Mouse (Mus musculus) yolk sac, embryonic 10.5 days (tissue): ENCODE results near the gene Dlx6.

ENCODE experiments used
- DNase-seq: peaks from one replicate; pipeline ENCODE4 v3.0.0-alpha.2; 2017; ENCODE audit warnings: low spot score

Dlx6 gene

DNA sequence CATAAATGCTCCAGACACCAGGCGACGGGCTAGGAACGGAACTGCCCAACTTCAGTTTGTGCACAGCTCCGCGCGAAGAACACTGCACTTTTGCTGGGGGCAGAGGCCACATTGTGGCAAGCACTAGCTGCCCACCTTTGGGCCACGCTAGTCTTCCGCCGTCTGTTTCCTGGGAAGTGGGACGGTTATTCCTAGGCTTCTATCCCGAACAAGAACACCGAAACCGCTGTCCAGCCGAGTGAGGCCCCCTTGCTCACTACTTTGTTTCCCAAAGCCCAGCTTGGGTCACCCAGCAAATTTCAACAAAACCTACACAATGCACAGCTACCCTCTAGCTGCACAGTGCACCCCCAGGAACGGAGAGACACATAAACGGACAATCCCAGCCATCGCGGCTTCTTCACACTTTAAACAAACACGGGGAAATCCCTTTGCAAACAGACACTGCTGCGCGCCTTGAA lies 3.2 kb upstream of the Dlx6 start:
- DNase-seq = no peak

DNA sequence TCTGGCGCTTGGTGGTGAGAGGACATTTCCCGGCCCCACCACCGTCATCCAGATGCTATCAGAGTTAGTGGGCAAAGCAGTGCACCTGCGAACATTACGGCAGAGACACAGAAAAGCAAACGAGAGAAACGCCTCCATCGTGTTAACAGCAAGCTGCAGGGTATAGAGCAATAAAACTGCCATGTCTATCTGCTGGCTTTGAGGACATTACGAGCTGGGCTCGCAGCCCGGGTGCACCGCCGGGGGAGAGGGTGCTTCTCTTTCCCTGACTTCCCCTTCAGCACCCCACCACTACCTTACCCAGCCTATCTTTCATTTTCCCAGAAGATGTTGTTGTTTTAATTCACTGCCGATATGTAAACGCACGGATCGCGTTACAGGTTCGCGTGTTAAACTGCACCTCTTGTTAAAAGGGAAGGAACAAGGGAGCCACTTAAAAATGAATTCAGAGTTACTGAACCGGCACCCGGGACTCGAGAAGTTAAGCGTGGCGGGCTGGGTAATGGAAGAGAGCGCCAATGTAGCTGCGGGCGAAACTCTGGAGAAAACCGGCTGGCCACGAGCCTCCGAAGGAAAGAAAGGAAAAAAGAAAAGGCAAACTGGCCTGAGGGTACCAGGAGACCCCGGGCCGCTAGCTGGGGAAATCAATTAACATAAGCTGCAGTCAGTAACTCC lies 2.6 kb upstream of the Dlx6 start:
- no peak for DNase-seq

DNA sequence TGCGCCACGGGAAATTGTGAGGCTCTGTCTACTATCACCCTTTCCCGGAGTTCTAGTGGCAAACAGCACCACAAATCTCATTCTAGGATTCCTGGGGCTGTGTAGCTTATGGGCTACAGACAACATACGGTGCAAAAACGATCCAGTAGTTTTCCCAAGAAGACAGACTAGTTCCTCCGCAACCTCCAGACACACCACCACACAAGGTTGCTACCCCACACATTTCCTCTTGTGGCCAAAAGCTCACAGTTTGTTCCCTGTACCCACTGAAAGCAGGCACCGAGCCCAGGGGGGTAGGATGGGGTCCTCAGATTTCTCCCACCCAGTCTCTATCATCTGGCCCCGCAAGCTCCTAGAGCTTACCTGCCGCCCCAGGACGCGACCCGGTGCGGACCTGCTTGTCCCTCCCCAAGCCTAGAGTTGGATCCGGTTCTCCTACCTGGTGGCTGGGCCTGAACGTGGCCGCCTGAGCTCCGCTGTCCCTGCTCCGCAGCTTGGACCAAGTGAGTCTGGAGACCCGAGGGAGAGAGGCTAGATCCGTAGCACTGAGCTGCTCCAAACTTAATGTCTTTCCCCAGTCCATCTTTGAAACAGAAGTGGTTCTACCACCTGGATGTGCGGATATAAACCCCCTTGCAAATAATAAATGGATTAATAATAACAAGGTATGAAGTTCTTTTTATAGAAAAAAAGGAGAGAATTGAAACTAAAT lies 1.9 kb upstream of the Dlx6 start:
- DNase-seq = no peak

DNA sequence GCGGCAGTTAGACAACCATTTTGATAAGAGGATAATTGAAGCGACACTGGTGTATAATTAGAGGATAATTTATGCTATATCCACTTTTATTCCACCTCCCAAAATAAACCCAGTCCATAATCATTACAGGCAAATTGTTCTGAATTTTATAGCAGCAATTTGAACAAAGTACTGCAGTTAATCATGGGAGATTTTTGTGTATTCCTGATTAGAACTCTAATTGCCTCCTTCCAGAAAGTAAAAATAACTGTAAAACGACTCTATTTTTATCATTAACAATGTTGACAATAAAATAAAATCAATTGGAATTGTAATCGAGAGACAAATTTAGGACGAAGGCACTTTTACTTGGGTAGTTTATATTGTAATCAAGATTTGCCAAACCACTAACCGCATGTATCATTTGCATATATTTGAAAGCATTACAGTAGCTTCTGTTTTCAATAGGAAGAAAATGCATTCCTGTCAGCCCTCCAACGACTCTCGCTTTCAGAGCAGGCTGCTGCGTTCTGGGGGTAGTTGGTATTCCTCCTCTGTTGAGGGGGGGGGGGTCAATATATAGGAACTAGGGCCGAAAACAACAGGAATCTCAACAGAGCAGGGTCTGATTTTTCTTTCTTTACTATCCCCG lies 1.2 kb upstream of the Dlx6 start:
- DNase-seq = no peak

DNA sequence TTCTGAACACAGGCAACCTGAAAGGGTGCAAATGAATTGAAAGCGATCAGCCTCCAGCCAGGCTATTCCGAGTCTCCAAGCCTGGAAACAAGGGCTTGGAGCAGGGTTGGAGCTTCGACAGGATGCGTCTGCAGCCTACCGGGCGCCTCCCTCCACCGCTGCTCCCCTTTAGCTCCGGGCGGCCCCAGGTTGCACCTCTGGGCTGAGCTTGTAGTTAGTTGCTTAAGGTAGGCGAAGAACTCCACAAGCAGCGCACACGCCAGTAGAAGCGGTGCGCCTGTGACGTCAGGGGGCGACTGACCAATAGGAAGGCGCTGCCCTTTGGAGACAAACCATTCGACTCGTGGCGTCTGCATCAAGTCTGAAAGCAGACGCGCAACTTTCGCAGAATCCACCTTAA lies 523 bp upstream of the Dlx6 start:
- DNase-seq = peak; percentile 67

DNA sequence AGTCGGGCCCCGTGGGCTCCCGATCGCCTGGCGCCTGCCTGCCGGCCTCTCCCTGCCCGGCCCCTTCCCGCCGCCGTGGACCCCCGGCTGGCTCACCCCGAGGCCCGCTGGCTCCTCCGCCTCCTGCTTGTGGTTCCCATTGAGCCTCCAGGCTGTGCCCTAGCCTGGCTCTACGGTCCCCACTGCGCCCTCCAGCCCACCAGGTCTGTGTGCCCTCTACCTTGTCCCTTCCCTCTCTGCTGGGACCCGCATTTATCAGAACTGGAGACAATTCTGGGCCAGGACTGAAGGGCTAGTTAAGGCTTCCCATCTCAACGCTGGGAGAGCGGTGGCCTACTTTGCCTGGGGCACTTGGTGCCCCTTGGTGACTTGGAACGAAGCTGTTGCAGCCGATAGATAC lies 821 bp downstream of the Dlx6 start:
- DNase-seq = no peak

DNA sequence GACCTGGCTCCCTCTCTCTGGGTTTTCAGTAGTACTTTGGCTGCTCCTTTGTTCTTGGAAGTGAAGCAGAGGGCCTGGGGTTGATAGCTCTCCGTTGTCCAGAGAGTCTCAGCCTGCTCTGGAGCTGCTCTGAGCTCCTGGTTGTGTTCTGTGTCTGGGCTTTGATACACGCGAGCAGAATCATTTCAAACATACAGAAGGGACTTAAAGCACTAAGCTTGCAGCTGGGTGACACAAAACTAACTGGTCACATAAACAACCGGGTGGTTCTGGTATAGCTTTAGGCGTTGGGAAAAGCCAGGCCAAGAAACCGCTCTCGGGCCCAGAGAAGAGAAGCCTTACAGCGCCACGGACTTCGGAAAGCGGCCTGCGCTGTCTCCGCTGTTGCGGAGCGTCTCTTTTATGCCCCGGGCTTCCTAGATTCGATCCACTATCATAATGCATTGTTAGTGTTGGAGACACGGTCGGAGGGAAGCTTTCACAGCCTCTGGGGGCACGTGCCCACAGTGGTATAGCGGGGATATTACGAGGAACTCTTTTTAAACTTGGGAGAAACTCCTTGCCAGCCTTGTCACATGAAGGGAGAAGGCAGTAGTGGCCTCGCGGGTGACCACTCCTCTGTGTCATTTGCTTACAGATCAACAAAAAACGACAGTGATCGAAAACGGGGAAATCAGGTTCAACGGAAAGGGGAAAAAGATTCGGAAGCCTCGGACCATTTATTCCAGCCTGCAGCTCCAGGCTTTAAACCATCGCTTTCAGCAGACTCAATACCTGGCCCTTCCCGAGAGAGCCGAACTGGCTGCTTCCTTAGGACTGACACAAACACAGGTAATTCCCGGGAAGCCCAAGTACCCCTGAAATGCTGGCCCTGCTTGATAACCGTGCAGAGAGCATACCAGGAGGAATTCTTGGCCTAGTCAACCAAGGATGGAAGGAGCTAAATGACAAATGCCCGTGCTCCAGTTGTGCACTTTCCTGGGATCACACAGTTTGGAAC lies 1.6 kb downstream of the Dlx6 start:
- DNase-seq = no peak

DNA sequence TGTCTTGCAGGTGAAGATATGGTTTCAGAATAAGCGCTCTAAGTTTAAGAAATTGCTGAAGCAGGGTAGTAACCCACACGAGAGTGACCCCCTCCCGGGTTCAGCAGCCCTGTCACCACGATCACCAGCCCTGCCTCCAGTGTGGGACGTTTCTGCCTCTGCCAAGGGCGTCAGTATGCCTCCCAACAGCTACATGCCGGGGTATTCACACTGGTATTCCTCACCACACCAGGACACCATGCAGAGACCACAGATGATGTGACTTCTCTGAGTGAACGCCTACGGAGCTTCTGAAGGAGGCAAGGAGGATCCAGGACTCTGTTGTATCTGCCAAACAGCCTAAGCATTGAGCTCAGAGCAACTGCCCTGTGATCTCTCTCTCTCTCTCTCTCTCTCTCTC lies 3.9 kb downstream of the Dlx6 start:
- DNase-seq = no peak

DNA sequence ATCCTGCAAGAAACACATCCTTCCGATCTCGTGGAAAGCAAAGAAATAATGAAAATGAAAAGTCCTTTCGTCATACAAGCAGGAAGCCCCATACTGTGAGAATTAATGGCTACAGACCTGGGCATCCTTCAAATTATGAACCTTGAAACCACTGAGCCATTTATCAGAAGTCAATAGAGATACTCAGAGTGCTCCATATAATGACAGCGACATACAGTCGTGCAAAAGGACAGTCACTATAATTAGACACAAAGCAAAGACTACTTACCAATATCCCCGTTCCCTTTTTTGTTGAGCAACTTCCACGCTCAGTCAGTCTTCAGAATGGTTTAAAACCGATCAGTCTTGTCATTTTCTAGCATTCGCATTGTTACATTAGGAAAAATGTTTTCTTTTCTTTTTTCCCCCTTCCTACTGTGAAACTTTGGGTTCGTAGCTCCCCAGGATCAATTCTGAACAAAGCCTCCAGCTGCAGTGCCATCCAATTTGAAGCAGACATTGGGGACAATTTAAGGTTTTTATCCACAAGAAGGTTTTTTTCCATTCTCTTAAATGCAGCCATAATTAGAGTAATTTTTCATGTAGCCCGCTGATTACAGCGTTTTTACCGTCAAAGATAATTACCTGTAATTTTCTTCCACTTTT lies 6.0 kb downstream of the Dlx6 start:
- DNase-seq = no peak

DNA sequence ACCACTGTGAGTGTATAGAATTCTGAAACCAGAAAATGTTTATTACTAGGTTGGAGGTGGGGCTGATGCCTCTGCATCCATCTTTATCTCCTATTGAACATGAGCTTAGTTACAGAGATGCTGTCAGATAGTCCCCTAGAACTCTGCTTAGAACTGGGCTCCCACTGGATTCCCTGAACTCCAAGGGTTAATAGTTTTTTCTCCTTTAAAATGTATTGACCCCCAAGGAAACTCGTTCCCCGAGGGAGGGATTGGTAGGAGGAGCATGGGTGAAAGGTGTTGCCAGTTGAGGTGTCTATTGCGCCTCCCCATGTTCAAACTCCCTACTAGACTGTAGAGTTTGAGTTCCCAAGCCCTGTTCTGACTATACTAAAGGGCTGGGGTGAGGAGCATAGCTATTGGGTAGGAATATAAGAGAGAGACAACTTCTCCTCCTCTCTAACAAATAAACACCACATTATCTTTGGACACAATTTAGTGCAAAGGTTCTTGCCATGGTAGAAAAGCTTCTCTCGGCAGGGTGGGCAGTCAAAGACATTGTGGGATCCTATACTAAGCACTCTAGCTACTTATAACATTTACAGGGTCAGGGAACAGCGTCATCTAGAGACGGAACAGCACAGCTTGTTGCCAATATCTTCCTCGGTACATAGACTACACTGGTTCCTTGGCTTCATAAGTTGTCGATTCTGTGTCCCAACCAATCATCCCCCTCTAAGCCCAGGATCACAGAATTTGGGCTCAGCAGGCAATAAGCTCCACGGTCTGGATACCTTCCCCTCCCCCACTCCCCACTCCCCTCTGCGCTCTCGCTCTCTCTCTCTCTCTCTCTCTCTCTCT lies 7.0 kb downstream of the Dlx6 start:
- DNase-seq = no peak

DNA sequence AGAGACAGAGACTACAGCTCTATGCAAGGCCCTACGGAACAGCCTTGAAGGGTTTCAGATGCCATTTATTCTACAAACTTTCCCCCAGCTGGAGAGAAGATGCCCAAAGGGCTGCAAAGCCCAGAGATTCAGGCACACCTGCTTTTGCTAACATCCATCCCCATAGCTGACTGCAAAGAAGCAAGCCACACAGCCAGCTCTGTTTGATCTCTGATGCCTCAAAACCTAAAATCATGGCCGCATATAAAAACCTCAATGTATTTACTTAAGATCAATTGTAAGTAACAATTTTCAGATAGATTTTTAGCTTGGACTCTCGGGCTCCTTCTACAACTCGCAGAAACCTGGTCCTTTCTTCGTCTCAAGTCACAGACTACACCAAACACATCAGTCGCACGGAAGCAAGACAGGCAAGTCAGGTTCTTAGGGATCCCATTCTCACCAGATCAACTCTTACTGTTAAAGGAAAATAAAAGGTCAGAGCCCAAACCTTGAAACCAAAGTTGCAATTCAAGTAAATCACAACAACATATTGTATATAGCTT lies 7.8 kb downstream of the Dlx6 start:
- DNase-seq = no peak

DNA sequence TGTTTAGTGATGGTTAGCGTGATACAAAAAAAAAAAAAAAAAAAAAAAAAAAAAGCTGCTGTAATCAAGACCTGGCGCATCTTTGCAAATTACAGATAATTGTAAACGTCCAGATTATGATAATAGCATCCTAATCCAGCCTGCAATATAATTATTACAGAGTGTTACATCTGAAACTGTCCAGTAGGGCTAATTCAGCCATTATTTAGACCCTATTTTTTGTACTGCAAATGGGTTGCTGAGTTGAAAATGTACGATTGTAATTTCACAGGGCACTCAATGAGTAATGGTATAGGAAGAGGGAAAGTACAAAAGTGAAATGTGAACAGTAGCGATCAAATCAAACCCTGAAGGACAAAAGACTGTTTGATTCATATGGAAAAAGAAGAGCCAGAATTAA lies 8.6 kb downstream of the Dlx6 start:
- DNase-seq = no peak

DNA sequence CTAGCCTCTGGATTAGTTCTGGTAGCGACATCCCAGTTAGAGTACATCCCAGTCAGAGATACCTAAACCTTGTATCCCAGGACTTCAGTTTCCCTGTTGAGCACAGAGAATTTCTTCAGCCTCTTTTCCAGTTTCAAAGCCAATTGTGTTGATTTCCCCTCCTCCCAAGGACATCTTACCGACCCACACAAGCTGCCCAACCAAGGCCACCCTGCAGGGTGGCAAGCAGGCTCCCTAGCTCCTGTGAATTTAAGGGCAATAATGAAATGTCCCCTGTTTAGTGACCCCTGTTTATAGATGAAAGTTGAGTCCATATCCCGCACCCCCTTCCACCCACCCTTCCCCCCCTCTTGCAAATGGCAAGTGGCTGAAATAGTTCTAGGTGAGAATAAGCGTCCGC lies 9.7 kb downstream of the Dlx6 start:
- no peak for DNase-seq

DNA sequence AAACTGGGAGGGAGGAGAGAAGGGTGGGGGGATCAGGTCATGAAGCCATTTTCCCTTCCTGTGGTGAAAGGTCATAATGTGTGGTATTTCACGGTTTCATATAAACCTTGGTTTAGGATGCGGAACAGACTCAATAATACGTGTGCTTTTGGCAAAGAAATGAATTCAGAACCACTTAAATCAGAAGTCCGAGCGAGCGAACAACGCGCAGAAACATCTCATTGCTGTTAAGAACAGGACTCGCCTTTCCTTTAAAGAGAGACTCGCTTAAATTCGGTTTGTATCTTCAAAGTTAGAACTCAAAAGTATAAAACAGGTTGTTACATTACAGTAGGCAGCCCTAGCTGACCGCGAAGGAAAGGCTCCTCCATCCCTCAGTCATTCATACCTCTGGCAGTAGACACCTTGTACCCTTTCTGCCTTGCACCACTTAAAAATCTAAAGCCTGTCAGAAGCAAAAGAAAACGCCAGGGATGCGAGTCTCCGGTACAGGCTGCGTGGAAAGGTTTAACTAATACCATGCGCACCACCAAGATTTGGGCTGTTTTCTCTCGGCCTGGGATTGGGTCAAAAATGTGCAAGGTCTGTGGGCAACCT lies 10.4 kb downstream of the Dlx6 start:
- DNase-seq = no peak

DNA sequence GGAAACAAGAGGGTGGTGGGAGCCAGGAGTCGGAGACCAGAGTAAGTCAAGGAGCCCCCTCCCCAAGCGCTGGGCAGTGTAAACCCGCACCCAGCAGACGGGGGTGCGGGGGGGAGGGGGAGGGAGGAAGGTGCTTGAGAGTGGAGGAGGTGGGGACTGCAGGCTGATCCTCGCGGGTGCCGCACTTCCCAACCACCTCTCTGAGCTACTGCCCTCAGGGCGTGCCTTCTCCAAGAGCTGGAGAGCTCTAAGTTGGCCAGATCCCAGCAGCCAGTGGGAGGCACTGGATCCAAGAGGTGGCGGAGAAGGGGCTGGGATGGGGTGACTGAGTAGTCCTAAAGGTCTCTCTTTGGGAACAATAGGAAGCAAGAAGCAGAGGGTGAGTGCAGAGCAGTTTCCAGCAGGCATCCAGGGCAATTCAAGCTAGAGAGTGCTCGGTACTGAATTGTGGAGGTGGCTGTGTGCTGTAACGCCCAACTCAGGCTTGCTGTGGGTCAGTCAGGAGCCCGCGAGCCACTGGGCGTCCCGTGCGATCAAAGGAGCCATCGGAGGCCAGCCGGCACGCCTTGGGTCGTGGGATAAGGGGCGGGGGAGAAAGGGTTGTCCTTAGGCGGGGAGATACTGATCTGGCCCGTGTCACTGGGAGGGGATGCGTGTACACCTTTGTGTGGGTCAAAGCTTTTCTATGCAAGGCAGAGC lies 11.1 kb downstream of the Dlx6 start:
- DNase-seq = no peak

DNA sequence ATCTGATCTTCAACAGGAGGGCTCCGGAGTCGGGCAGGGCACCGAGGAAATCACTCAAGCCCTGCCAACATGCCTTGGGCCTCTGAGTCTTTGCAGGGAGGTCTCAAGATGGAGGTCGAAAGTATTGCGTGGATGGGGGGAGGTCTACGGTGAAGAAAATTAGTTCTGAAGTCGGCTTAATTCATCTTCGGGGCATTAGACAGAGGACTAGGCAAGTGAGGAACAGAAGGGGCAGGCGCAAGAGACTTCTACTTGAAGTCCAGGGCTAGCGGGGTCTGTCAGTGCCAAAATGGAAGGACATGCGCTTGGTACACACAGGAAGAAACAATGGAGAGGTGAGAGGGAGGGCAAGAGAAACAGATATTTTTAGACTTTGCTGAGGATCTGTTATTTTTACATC lies 12.0 kb downstream of the Dlx6 start:
- DNase-seq = no peak

DNA sequence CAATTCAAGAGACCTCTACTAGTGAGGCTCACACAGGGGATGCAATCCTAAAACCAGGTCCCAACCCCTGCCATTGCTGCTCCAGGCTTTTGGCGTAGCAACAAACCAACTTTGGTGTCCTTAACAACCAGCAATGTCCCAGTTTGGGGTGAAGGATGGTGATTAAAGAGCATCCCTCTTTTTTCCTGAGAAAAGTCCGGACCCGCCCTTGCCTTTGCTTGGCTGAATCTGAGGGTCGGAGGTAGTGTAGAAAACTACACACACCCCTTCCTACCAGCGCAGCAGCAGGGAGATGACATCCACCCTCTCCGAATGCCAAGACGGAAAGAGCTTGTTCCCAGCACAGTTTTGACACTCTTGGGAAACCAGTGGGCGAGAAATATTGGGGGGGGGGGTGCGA lies 12.5 kb downstream of the Dlx6 start:
- DNase-seq = no peak

DNA sequence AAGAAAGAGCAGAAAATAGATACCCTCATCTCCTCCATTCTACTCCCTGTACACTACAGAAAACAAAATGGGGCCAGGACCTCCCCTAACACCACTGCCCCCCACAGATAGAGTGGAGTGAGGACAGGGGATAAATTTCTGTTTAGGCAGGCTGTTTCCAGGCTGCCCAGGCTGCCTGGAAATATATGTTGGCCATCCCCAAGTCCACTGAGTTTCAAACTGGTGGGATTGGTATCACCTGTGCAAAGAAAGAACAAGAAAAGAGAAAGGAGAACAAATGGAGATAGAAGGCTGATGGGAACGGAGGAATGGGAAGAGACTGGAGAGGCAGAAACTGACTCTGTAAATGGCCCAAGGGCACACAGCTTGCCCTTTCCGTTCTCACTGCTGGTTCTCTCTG lies 13.1 kb downstream of the Dlx6 start:
- DNase-seq = no peak

DNA sequence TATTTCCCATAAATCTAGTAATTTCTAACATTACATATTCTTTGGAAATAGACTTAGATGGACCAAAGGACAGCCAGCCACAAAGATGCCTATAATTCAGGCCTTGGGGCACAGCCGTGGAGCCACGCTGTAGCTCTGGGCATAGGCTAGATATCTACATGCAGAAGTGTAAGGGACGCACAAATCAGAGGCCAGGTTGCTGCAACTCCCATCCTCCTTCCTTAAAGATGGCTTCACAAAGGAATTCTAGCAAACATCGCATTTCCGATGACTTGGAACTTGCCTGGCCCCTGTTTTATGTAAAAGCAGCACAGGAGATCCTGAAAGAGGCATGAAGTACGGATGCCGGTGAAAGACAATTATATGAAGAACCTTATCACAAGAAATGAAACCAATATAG lies 13.6 kb downstream of the Dlx6 start:
- DNase-seq = no peak
